Mouse (Mus musculus): ENCODE results near the gene Rsph14.

Gene Rsph14

DNA sequence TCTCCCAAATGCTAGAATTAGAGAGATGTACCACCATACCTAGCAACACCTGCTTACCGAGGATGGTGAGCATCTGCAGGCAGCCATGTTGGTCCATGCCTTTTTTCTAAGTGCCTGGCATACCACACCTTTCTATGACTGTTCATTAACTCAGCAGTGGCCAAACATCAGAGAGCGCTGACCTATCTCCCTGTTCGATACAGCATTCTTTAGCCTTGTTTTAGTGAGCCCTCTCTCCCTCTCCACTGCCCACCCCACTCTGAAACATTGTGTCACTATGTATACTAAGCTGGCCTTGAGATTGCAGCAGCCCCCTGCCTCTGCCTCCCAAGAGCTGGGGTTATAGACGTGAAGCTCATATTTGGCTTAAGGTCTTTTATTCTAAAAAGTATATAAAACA lies 21.3 kb upstream of the Rsph14 start:
- DNase-seq (ENCODE audit: low spot score) = no peak

- DNase-seq (ENCODE audit: low spot score) = no peak
Measured at GRCm38 (mm10) chr10:75052902-75053301, 20.5 kb upstream of the Rsph14 start.

GRCm38 (mm10) chr10:75051364-75052074 lies 19.1 kb upstream of the Rsph14 start:
- DNase-seq (ENCODE audit: low spot score) = no peak

- DNase-seq (ENCODE audit: low spot score) = no peak
Measured at GRCm38 (mm10) chr10:75048711-75049110, 16.3 kb upstream of the Rsph14 start.

GRCm38 (mm10) chr10:75045831-75046230 lies 13.4 kb upstream of the Rsph14 start:
- DNase-seq (ENCODE audit: low spot score) = no peak

GRCm38 (mm10) chr10:75044459-75044858 lies 12.1 kb upstream of the Rsph14 start:
- DNase-seq (ENCODE audit: low spot score) = peak; percentile 15

DNA sequence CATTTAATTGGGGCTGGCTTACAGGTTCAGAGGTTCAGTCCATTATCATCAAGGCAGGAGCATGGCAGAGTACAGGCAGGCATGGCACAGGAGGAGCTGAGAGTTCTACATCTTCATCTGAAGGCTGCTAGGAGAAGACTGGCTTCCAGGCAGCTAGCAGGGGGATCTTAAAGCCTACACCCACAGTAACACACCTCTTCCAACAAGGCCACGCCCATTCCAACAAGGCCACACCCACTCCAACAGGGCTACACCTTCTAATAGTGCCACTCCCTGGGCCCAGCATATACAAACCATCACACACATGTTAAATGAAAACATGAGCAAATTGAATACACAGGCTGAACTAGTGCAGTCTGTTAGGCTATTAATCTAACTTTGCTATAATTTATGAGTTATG lies 9.7 kb upstream of the Rsph14 start:
- peak; percentile 47 for DNase-seq (ENCODE audit: low spot score)

- DNase-seq (ENCODE audit: low spot score) = peak; percentile 9
Measured at GRCm38 (mm10) chr10:75036883-75037379, 4.5 kb upstream of the Rsph14 start, which contains the start of gene Rab36. Gene Rab36 (plus strand): TSS chr10:75037058.

DNA sequence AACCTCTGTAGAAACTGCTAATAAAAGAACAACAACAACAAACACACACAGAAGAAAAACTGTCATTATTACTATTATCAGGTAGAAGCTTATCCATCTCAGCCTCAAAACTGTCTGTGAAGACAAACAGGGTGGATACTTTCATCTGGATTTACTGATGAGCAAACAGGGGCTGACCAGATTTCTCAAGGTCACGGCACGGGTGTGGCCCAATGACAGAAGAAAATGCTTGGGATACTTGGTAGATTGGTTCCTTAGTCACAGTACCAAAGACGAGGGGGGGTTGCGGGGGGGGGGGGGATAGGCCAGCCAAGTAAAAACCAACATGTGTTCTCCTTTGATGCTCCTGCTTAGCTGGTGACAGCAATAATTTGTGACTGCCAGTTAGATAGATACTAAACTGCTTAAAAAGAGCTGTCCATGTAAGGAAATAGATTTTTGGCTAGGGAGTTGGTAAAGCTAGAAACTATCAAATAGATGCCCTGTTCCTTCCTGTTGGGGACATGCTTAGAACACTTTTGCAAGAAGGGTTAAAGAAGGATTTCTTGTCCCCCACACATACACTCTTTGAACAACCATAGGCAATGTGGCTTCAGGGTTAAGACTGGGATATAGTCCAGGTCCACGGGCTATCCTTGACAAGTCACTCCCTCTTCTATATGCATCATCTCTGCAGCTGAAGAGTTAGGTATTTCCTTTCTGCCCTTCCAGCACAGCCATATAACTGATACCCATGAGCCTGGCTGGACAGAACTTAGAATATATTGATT lies 856 bp downstream of the Rsph14 start:
- no peak for DNase-seq (ENCODE audit: low spot score)

DNA sequence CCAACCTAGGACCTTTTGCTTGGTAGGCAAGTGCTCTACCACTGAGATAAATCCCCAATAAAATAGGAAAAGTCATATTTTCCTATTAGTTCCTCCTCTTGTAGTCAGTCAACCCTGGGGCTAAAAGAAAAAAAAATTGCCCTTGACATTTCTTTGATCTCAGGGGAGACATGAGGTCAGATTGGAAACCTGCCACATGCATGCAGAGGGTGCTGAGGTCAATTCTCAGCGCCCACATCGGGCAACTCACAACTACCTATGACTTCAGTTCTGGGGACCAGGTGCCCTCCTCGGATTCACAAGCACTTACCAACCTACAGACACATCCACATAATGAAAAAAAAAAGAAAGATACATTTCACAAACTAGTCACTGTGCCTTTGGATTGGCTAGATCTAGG lies 2.2 kb downstream of the Rsph14 start:
- DNase-seq (ENCODE audit: low spot score) = no peak

- DNase-seq (ENCODE audit: low spot score) = no peak
Measured at GRCm38 (mm10) chr10:75029677-75030076, 2.7 kb downstream of the Rsph14 start.

DNA sequence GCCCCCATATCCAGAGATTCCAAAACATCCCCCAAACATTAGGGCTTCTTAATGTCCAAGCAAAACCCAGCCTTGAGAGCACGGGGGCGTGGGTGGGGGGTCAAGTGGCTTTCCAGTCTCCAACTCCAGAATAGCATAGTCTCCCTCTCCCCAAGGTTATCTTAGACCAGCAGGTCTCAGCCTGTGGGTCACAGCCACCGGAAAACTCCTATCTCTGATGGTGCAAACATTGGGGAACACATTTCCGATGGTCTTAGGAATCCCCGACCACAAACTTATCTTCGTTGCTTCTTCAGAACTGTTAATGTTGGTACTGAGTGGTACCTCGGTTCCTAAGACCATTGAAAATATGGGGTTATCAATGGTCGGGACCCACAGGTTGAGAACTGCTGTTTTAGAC lies 3.6 kb downstream of the Rsph14 start:
- DNase-seq (ENCODE audit: low spot score) = no peak

GRCm38 (mm10) chr10:75026491-75026890 lies 5.9 kb downstream of the Rsph14 start:
- DNase-seq (ENCODE audit: low spot score) = no peak

DNA sequence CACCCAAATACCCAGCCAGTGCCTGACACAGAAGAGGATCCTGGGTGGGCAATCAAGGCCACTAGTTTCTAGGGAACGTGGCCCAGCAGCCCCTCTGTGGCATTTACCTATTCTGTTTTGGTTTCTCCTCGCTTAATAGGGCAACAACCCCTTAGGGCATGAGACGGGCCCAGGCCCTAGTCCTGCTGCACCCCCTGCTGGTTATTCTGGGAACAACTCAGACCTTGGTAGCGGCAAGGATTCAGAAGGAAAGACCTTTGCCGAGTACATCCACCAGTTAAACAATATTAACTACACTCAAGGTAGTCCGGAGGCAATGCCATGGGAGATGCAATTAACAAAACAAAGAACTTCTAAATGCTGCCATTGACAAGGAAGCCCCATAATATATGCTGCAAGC lies 11.2 kb downstream of the Rsph14 start:
- peak; percentile 19 for DNase-seq (ENCODE audit: low spot score)

GRCm38 (mm10) chr10:75020271-75020670 lies 12.1 kb downstream of the Rsph14 start:
- no peak for DNase-seq (ENCODE audit: low spot score)

- no peak for DNase-seq (ENCODE audit: low spot score)
Measured at GRCm38 (mm10) chr10:75016481-75016880, 15.9 kb downstream of the Rsph14 start.

- no peak for DNase-seq (ENCODE audit: low spot score)
Measured at GRCm38 (mm10) chr10:75015465-75015864, 16.9 kb downstream of the Rsph14 start.

GRCm38 (mm10) chr10:75010704-75011103 lies 21.7 kb downstream of the Rsph14 start:
- DNase-seq (ENCODE audit: low spot score) = no peak

DNA sequence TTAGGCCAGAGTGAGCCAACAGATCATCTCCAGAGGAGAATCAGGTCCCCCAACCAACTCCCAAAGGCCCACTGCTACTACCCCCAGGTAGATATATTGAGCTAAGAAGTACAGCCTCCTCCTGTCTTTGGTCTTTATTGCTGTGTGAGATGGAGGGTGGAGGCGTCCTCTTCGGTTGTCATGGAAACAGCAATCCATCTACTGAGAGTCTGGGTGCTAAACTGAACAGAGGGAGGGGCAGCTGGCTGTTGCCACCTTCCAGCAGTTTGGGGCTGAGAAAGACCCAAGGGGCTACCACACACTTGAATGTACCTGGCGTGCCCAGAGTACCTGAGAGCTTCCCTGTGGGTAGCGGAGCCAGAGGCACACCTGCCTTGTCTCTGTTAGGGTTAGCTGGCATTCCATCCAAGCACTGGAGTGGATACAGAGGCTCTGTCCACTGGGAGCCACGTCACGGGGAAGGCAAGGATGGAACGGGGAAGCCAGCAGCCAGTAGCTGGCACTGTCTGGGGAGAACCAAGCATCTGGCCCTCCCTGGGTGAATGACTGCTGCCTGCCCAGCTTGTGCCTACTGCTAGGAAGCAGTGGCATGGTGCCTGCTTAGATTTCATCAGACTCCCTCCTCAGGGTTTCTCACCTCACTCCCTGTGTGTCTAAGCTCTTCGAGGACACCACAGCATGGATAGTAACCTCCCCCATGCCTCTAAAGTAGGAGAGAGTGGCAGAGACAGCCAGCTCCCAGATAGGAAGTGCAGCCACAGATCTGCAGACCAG lies 25.3 kb downstream of the Rsph14 start:
- no peak for DNase-seq (ENCODE audit: low spot score)

DNA sequence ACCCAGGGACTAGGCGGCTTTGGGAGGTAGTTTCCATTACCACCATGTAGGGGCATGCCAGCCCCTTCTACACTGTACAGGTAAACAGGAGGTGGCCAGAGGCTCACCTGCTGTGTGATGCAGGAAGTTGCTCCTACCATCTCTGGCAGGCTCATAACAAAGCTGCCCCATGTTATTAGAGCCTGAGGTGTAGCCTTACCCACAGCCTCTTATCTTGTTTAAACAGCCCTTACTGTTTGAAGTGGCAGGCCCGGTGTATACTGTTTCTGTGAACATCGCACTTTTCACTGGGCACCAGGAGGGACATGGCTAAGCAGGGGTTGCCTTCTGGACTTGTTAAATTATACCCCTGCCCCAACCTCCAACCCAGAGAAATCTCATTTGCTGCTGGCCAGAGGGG lies 28.3 kb downstream of the Rsph14 start:
- DNase-seq (ENCODE audit: low spot score) = no peak

- DNase-seq (ENCODE audit: low spot score) = no peak
Measured at GRCm38 (mm10) chr10:75001391-75001790, 31.0 kb downstream of the Rsph14 start.

DNA sequence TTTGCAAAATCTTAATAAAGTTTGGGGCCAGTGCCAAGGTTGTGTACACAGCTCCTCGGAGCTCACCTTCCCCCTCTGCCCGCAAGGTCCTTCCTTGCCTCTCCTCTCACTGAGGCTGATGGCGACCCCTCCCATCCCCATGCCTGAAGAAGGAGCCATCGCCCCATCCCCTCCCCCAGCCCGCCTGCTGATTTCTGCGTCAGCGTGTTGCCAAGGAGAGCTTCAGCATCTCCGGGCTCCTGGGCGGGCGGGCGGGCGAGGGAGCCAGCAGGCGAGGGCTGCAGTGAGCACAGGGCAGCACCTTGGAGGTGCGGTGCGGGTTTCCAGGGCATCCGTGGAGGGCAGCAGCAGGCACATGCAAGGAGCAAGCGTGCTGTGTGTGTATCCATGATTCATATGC lies 37.0 kb downstream of the Rsph14 start:
- no peak for DNase-seq (ENCODE audit: low spot score)

GRCm38 (mm10) chr10:74994863-74995262 lies 37.5 kb downstream of the Rsph14 start:
- DNase-seq (ENCODE audit: low spot score) = no peak

Data from c-Kit-positive CD71-positive TER-119-positive erythroid progenitor cells, embryonic 14.5 days (primary cell).